Mouse (Mus musculus): Measurements from ENCODE around the gene A930018P22Rik.
"Not testable (repeated sequence)": the region's sequence is repeated elsewhere in the genome, so short reads cannot be mapped to it uniquely, and the experiment has no call there.

Gene A930018P22Rik

DNA sequence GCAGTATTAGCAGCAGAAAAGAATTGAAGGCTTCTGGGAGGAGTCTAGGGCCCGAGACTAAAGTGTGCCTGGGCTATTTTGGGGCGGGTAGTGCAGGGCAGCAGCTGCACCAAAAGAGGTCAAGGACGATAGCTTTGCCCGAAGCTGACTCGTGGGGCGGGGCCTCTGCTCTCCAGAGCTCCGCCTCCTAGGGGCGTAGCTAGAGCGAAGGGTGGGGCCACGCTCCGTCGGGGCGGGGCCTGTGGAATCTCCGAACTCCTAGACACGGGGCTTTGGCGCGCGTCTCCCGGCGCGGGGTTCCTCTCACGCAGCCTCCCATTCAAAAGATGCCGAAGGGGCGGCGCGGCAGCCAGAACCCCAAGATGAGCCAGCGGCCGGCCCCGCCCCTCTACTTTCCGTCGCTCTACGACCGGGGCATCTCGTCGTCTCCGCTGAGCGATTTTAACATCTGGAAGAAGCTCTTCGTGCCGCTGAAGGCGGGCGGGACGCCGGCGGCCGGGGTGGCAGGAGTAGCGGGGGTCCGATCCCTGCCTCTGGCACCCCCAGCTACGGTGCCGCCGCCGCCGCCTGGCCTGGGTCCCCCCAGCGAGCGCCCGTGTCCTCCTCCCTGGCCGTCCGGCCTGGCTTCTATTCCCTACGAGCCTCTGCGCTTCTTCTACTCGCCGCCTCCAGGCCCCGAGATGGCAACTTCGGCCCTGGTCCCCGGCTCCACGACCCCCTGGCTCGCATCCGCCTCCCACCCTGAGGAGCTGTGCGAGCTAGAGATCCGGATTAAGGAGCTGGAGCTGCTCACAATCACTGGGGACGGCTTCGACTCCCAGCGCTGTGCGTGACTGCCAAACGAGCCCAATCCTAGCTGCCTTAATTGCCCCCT is at the start of gene A930018P22Rik:
Gene A930018P22Rik, plus strand, starts transcription at position 265 of the 874 bp plus-strand sequence.
- DNase-seq, result peak; percentile 92 to 95

- not testable (repeated sequence) for DNase-seq
These were observed 44.3 kb upstream of the A930018P22Rik start for GRCm38 (mm10) chr2:104078285-104078684.

DNA sequence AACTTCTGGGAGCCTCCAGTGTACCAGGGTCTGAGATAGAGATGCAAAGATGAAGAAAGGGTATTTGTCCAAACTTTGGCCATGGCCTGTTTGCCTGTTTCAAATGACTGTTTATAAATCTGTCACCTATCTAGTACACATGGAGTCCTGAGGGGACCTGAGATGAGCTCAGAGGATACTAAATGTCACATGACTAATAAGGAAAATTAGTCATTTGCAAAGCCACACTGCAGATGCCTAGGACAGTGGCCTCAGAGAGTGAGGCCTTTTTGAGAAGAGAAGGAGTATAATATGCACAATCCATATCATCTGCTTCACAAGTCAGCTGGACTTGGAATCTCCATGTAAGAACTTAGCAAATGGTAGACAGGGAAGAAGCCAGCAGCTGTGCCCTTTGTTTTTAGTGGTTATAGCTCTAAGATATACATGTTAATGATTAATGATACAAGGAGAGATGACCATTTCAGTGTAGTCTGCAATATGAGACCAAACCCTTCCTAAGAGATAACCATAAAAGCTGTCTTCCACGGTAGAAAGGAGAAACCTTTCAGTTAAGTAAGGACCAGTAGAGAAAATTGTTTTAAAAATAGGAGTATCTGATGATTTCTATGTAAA is 41.0 kb upstream of the A930018P22Rik start:
- DNase-seq, result not testable (repeated sequence)

- DNase-seq, result no peak
These were observed 40.1 kb upstream of the A930018P22Rik start for GRCm38 (mm10) chr2:104082474-104082873.

- not testable (repeated sequence) for DNase-seq
These were observed 38.5 kb upstream of the A930018P22Rik start for GRCm38 (mm10) chr2:104084027-104084426.

GRCm38 (mm10) chr2:104087562-104087961 is 35.0 kb upstream of the A930018P22Rik start:
- DNase-seq, result not testable (repeated sequence)

DNA sequence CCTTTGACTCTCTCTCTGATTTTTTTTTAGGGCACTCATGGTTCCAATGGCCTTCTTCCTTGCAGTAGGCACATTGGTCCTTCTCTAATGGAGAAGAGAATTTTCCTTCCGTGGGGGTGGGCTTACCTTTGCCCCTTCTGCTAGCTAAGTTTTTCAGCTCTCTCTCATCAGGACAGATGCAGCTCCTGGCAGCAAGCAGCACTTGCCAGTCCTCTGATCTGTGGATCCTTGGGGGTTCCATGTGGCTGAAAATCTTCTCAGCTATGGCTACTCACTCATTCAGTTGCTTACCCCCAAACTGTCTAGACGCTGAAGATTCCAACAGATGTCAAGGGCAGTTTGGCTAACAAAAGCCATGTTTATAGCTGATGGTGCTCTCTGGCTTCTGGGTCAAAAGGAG is 29.3 kb upstream of the A930018P22Rik start:
- DNase-seq, result no peak

DNA sequence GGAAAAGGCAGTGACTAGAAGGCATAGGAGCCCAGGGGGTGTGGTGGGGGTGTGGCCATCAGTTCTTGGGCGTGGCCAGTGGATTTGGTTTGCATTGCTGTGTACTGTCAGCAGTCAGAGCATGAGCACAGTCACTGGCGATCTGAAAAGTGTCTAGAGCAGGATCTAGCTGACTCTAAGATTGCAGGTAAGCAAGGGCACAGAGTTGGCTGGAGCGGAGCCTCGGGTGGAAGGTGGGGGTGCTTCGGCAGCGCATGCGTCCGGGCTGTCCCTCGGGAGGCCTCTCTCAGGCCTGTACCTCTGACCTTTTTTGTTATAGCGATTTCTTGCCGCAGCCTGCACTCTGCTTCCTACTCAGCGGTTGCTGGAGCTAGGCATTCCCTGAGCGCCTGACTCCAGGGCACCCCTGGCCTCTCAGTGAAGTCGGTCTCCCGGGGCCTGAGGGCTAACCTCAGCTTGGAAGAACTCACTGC is 26.8 kb upstream of the A930018P22Rik start, which contains the start of gene Cd59a:
Gene Cd59a, plus strand, starts transcription at position 61 of the 473 bp plus-strand sequence.
- DNase-seq, result peak; percentile 93

DNA sequence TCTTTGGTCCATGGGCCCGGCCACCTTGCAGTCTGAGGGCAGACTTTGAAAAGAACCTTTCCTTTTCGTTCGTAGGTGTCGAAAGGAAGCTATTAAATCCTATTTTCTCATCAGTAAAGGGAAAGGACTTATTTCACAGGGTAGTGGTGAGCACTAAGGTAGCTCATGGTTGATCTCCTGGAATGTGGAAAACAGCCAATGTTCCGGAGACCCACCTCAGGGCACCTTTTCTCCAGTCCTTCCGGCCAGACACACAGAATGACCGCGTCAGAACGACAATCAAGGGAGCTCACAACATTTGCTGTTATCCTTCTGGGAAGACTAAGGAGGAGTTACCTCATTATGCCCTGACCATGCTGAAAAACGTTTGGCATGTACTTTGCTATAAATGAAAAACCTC is 26.3 kb upstream of the A930018P22Rik start:
- DNase-seq, result no peak

DNA sequence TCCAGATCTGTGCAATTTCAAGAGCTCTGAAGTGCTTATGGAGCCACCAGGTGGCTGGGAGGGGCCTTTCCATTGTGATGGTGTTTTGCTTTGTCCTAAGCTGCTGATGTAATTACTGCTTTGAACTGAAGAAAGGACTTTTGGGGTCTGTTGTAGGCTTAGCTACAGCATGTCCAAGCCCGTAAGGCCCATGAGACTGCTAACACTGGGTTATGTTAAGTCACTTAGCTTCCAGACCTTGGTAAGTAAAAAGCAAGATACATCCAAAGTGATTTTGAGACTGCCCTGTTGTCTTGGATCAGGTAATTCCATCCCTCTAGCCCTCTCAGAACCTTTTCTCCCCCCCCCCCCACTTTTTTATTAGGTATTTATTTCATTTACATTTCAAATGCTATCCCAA is 25.8 kb upstream of the A930018P22Rik start:
- not testable (repeated sequence) for DNase-seq

GRCm38 (mm10) chr2:104097396-104097795 is 25.2 kb upstream of the A930018P22Rik start:
- not testable (repeated sequence) for DNase-seq

GRCm38 (mm10) chr2:104098529-104099230 is 23.9 kb upstream of the A930018P22Rik start:
- DNase-seq, result no peak

DNA sequence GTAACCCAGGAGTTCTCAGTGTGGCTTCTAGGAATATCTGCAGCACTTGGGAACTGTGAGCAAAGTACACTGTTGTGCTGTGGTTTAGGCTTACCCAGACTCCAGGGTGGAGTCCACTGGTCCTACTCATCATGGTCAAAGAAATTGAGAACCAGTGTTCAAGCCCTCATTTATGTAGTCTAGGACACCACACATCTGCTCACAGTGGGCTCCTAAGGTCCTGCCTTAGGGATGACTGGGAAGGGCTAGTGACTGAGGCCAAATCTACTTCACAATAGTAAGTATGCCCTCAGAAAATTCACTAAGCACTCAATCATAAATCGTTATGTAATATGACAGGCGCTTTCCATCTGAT is 23.4 kb upstream of the A930018P22Rik start:
- DNase-seq, result no peak

- DNase-seq, result no peak
These were observed 22.6 kb upstream of the A930018P22Rik start for GRCm38 (mm10) chr2:104099946-104100345.

DNA sequence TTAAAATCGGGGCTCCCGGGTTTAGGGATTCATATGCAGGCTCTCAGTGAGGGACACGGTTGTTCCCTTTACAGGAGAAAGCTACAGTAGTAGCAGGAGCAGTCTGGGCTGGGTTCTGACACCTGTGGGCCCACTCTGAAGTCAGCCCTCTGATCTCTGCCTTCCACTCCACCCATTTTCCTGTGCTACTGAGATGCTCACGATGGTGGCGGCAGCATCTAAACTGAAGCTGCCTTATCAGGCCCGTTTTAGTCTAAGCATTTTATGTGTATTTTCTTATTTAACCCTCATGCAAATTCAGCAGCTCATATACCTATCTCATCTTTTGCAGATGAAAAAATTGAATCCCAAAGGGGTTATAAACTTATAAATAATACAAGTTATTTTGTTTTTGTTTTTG is 17.8 kb upstream of the A930018P22Rik start:
- DNase-seq, result no peak

- not testable (repeated sequence) for DNase-seq
These were observed 13.5 kb upstream of the A930018P22Rik start for GRCm38 (mm10) chr2:104109021-104109420.

DNA sequence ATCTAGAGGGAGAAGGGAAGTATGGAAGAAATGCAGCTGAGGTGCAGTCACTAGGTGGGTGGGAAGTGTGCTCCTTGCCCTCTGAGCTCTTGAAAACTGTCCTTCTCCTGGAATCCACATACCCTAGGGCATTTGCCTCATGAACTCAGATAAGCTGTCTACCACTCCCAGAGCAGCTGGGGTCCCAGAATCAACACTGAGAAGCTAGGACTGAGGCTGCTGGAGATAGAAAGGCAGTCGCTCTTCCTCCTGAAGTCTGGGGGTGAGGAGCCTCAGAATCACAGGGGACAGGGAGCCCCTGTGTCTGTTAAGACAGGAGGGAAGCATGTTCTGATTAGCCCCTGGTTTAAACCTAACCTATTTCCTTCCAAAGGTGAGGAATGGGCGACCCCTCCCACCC is 13.0 kb upstream of the A930018P22Rik start:
- DNase-seq, result no peak

GRCm38 (mm10) chr2:104110031-104110430 is 12.5 kb upstream of the A930018P22Rik start:
- DNase-seq, result no peak

DNA sequence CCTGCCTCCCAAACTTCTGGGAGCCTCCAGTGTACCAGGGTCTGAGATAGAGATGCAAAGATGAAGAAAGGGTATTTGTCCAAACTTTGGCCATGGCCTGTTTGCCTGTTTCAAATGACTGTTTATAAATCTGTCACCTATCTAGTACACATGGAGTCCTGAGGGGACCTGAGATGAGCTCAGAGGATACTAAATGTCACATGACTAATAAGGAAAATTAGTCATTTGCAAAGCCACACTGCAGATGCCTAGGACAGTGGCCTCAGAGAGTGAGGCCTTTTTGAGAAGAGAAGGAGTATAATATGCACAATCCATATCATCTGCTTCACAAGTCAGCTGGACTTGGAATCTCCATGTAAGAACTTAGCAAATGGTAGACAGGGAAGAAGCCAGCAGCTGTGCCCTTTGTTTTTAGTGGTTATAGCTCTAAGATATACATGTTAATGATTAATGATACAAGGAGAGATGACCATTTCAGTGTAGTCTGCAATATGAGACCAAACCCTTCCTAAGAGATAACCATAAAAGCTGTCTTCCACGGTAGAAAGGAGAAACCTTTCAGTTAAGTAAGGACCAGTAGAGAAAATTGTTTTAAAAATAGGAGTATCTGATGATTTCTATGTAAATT is 11.3 kb upstream of the A930018P22Rik start:
- not testable (repeated sequence) for DNase-seq

- not testable (repeated sequence) for DNase-seq
These were observed 9.0 kb upstream of the A930018P22Rik start for GRCm38 (mm10) chr2:104113563-104113962.

- DNase-seq, result no peak
These were observed 7.7 kb upstream of the A930018P22Rik start for GRCm38 (mm10) chr2:104114898-104115297.

DNA sequence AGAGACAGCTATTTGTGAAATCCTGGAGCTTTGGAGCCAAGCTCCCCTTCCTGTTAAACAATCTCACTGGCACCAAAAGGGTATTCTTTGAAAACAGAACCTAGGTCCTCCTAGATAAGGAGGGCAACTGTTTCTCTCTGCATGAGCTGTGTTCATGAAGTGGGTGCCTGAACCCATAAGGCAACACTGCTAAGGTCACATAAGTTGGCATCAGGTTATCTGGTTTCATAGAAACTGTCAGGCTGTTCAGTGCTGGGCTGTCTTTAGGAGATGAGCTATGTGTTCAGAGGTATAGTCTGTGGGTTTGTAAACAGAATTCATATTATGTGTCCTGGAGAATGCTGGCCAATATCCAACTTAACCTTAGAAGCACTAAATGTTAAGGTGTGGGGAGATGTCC is 5.4 kb upstream of the A930018P22Rik start:
- DNase-seq, result not testable (repeated sequence)

- no peak for DNase-seq
These were observed 3.5 kb upstream of the A930018P22Rik start for GRCm38 (mm10) chr2:104119097-104119496.

Measured in kidney, adult 8-10 months (tissue).